Mouse (Mus musculus): ENCODE data around the gene Xpa. TPM values are rescaled to one million over a fixed set of nuclear protein-coding genes. Genes with fewer than 3 reads are reported as not detected.

Gene Xpa
- polyA plus RNA-seq, 1 experiment from 2014 or later = 15.4 TPM

DNA sequence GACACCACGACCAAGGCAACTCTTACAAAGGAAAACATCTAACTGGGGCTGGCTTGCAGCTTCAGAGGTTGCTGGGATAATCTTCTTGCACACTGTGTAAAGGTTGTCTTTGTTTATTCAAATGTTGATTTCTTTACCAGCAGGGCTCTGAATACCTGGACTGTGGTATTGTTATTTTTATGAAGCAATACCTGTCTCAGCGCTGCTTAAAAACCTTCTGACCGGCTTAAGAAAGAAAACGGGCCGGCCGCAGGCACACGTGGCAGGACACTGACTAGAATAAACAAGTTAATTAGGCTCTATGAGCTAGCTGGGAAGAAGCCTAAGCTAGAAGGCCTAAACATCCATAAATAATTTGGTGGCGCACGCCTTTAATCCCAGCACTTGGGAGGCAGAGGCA, 10.2 kb downstream of the Xpa start:
- no peaks in the 10 kb centered on the region for H3K27me3 ChIP-seq (replicated peaks)
- no peak for ATAC-seq (ENCODE audit: insufficient number of reproducible peaks, low FRiP score)
- peaks cover 85% of the 10 kb centered on the region for H3K36me3 ChIP-seq
- H3K4me1 ChIP-seq (replicated peaks) = no peaks in the 10 kb centered on the region
- no peak overlapping the region for H3K9ac ChIP-seq
- H3K27ac ChIP-seq (ENCODE audit: poor library complexity, severe bottlenecking) = no peak overlapping the region
- no peaks in the 10 kb centered on the region for H3K9me3 ChIP-seq (replicated peaks)
- 89% methylated on average over 9 of the region's 9 CpGs for WGBS
- H3K4me2 ChIP-seq = no peak overlapping the region
- H3K4me3 ChIP-seq = no peak overlapping the region

DNA sequence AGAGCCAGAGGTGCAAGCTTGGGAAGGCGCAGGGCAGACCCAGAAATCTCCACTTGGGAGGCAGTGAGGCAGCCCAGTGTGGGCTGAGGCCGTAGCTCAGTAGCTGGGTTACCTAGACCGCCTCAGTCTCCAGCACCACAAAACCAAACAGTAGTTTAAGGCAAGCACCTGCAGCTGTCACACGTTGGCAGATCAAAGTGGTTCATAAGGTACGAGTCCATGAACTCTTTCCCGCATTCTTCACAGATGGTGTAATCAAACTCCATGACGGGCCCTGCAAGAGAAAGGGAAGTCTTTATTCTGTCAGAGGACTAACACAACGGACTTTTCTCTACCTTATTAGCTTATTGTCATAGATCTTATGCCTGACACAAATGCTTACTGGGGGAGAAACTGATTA, 10.7 kb downstream of the Xpa start:
- peaks cover 82% of the 10 kb centered on the region for H3K36me3 ChIP-seq
- WGBS = 70% methylated on average over 8 of the region's 8 CpGs
- H3K9ac ChIP-seq = no peak overlapping the region
- no peaks in the 10 kb centered on the region for H3K4me1 ChIP-seq (replicated peaks)
- no peaks in the 10 kb centered on the region for H3K27me3 ChIP-seq (replicated peaks)
- H3K4me2 ChIP-seq = no peak overlapping the region
- no peak overlapping the region for H3K4me3 ChIP-seq
- no peak for ATAC-seq (ENCODE audit: insufficient number of reproducible peaks, low FRiP score)
- H3K9me3 ChIP-seq (replicated peaks) = no peaks in the 10 kb centered on the region
- no peak overlapping the region for H3K27ac ChIP-seq (ENCODE audit: poor library complexity, severe bottlenecking)

DNA sequence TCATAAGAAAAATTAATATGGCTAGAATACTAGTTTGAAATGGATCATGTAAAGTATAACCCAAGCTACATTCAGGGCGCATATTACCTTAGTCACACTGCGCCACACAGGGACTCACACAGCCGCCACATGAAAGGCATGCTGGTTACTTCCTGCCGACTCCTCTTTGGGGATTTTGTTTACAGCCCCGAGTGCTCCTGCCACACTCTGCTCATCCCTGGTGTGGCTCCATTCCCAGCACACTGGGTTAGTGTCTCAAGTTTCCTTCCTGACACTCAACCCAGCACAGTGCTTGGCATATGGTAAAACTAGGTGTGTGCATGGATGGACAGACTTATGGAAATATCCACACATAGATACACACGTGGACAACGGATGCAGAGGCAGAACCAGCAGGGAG, 13.9 kb downstream of the Xpa start:
- Histone ChIP-seq H3K27ac (ENCODE audit: poor library complexity, severe bottlenecking) (no peak overlapping the region), H3K27me3 (replicated peaks) (no peaks in the 10 kb centered on the region), H3K4me3 (no peak overlapping the region), H3K9me3 (replicated peaks) (no peaks in the 10 kb centered on the region), H3K4me2 (no peak overlapping the region), H3K4me1 (replicated peaks) (no peaks in the 10 kb centered on the region), H3K9ac (no peak overlapping the region), H3K36me3 (peaks cover 75% of the 10 kb centered on the region)
- WGBS = 87% methylated on average over 7 of the region's 7 CpGs
- ATAC-seq (ENCODE audit: insufficient number of reproducible peaks, low FRiP score) = no peak

- Histone ChIP-seq H3K36me3 (peaks cover 76% of the 10 kb centered on the region), H3K4me3 (no peak overlapping the region), H3K4me2 (no peak overlapping the region), H3K4me1 (replicated peaks) (no peaks in the 10 kb centered on the region), H3K9ac (no peak overlapping the region), H3K27me3 (replicated peaks) (no peaks in the 10 kb centered on the region), H3K27ac (ENCODE audit: poor library complexity, severe bottlenecking) (no peak overlapping the region), H3K9me3 (replicated peaks) (no peaks in the 10 kb centered on the region)
- ATAC-seq (ENCODE audit: insufficient number of reproducible peaks, low FRiP score) = no peak
- 81% methylated on average over 6 of the region's 6 CpGs for WGBS
Observed at GRCm38 (mm10) chr4:46181168-46181567, 14.9 kb downstream of the Xpa start.

GRCm38 (mm10) chr4:46177496-46177895, 18.6 kb downstream of the Xpa start:
- no peak for ATAC-seq (ENCODE audit: insufficient number of reproducible peaks, low FRiP score)
- no peak overlapping the region for H3K4me2 ChIP-seq
- H3K36me3 ChIP-seq = peaks cover 76% of the 10 kb centered on the region
- no peak overlapping the region for H3K9ac ChIP-seq
- H3K4me3 ChIP-seq = no peak overlapping the region
- no peaks in the 10 kb centered on the region for H3K27me3 ChIP-seq (replicated peaks)
- WGBS = 84% methylated on average over 7 of the region's 7 CpGs
- no peaks in the 10 kb centered on the region for H3K4me1 ChIP-seq (replicated peaks)
- no peak overlapping the region for H3K27ac ChIP-seq (ENCODE audit: poor library complexity, severe bottlenecking)
- H3K9me3 ChIP-seq (replicated peaks) = no peaks in the 10 kb centered on the region

- Histone ChIP-seq H3K9me3 (replicated peaks) (no peaks in the 10 kb centered on the region), H3K9ac (no peak overlapping the region), H3K27ac (ENCODE audit: poor library complexity, severe bottlenecking) (no peak overlapping the region), H3K4me3 (no peak overlapping the region), H3K27me3 (replicated peaks) (no peaks in the 10 kb centered on the region), H3K4me1 (replicated peaks) (no peaks in the 10 kb centered on the region), H3K4me2 (no peak overlapping the region), H3K36me3 (peaks cover 75% of the 10 kb centered on the region)
- ATAC-seq (ENCODE audit: insufficient number of reproducible peaks, low FRiP score) = no peak
- WGBS = 63% methylated on average over 5 of the region's 5 CpGs
Observed at GRCm38 (mm10) chr4:46177018-46177417, 19.1 kb downstream of the Xpa start.

DNA sequence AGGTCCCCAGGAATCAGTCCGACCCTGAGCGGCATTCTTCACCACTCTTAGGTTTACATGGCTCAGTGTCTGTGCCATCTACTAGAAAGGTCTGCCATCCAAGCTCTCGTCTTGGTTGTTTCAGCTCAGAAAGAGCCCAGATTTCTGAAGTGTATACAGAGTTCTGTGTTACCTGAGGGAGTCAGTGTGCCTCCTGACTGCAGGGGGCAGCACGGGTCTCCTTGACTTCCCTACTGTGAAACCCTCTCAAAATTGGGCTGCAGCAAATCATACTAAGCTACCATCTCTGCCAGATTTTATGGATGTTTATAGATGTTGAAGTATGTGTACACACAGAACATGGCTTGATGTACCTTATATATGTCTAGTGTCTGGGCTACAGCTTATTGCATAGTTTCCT, 19.8 kb downstream of the Xpa start:
- no peaks in the 10 kb centered on the region for H3K9me3 ChIP-seq (replicated peaks)
- 70% methylated on average over 4 of the region's 4 CpGs for WGBS

GRCm38 (mm10) chr4:46171761-46172160, 24.4 kb downstream of the Xpa start:
- Histone ChIP-seq H3K9me3 (replicated peaks) (no peaks in the 10 kb centered on the region), H3K9ac (no peak overlapping the region), H3K27ac (ENCODE audit: poor library complexity, severe bottlenecking) (no peak overlapping the region), H3K4me2 (no peak overlapping the region), H3K36me3 (peaks cover 90% of the 10 kb centered on the region), H3K27me3 (replicated peaks) (no peaks in the 10 kb centered on the region), H3K4me3 (no peak overlapping the region), H3K4me1 (replicated peaks) (no peaks in the 10 kb centered on the region)
- 66% methylated on average over 7 of the region's 7 CpGs for WGBS
- ATAC-seq (ENCODE audit: insufficient number of reproducible peaks, low FRiP score) = no peak

More for the DNA sequence above, 19.8 kb downstream of the Xpa start:
- Histone ChIP-seq H3K4me1 (replicated peaks) (no peaks in the 10 kb centered on the region), H3K27me3 (replicated peaks) (no peaks in the 10 kb centered on the region), H3K4me2 (no peak overlapping the region), H3K36me3 (peaks cover 75% of the 10 kb centered on the region), H3K27ac (ENCODE audit: poor library complexity, severe bottlenecking) (no peak overlapping the region), H3K9ac (no peak overlapping the region), H3K4me3 (no peak overlapping the region)
- no peak for ATAC-seq (ENCODE audit: insufficient number of reproducible peaks, low FRiP score)

DNA sequence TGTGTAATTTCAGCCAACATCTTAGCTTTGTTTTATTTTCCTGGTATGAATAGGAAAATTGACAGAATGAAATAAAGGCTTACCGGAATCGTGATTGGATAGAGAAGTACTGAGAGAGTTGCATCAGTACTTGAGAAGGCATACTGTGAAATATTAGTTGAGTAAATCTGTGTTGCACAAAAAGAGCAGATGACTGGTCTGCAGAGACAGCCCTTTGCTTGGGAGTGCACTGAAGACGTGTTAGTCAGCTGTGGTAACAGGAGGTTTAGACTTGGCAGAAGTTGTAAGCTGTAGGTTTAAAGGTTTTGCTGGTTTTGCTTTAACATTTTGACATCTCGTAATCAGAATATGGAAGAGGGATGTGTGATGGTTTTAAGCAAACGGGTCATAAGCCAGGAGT, 30.3 kb downstream of the Xpa start:
- peaks cover 89% of the 10 kb centered on the region for H3K36me3 ChIP-seq
- H3K27ac ChIP-seq (ENCODE audit: poor library complexity, severe bottlenecking) = no peak overlapping the region
- no peak for ATAC-seq (ENCODE audit: insufficient number of reproducible peaks, low FRiP score)
- no peak overlapping the region for H3K9ac ChIP-seq
- no peaks in the 10 kb centered on the region for H3K4me1 ChIP-seq (replicated peaks)
- 91% methylated on average over 5 of the region's 5 CpGs for WGBS
- H3K4me3 ChIP-seq = no peak overlapping the region
- no peaks in the 10 kb centered on the region for H3K9me3 ChIP-seq (replicated peaks)
- H3K4me2 ChIP-seq = no peak overlapping the region
- H3K27me3 ChIP-seq (replicated peaks) = no peaks in the 10 kb centered on the region

DNA sequence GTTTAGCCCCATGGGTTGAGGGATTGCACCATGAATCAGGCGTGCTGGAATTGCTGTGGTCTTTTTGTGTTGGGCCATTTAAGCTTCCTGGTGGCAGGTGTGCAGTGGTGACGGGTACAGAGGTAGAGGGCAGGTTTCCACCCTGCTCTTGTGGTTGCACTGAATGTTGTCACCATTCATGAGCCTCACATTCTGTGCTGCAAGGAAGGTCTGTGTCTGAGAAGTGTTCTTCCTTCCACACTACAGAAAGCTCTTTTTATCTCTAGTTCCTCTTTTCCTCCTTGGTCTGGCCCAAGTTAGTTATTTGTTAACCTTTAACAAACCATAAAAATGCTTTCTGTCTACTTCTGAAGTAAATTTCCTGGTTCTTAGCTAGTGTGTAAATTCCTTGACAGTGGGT, 32.1 kb downstream of the Xpa start:
- peaks cover 81% of the 10 kb centered on the region for H3K36me3 ChIP-seq
- no peak overlapping the region for H3K4me3 ChIP-seq

DNA sequence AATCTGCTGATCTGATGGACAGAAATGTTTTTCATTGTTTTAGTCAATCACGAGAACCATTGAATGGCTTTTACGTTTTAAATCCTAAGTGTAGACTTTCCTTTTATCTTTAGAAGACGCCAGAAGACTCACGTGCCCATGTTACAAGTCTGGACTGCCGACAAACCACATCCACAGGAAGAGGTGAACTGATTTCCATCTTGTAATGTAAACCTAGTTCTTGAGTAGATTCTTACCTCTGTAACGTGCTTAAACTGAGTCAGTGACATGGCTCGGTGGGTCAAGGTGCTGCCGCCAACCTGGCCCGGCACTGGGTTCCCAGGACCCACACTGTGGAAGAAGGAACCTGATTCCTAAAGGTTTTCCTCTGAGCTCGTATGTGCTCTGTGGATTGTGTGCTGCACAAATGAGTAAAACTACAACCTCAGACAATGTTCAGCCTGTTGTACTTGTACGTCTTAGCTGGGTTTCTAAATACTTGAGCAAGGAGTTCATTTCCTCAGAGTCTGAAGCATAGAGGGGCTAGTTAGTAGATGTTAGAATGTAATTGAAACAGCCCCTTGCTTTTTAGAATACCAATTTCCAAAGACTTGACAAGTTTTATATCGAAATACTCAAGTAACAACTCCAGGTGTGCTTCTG, 44.1 kb downstream of the Xpa start:
- peaks cover 73% of the 10 kb centered on the region for H3K36me3 ChIP-seq
- H3K4me2 ChIP-seq = no peak overlapping the region
- H3K4me3 ChIP-seq = no peak overlapping the region
- no peak for ATAC-seq (ENCODE audit: insufficient number of reproducible peaks, low FRiP score)
- no peaks in the 10 kb centered on the region for H3K4me1 ChIP-seq (replicated peaks)
- no peak overlapping the region for H3K9ac ChIP-seq
- no peak overlapping the region for H3K27ac ChIP-seq (ENCODE audit: poor library complexity, severe bottlenecking)
- no peaks in the 10 kb centered on the region for H3K27me3 ChIP-seq (replicated peaks)
- no peaks in the 10 kb centered on the region for H3K9me3 ChIP-seq (replicated peaks)
- 89% methylated on average over 12 of the region's 12 CpGs for WGBS

More for the DNA sequence above, 32.1 kb downstream of the Xpa start:
- Histone ChIP-seq H3K27ac (ENCODE audit: poor library complexity, severe bottlenecking) (no peak overlapping the region), H3K4me2 (no peak overlapping the region), H3K9ac (no peak overlapping the region), H3K4me1 (replicated peaks) (no peaks in the 10 kb centered on the region), H3K9me3 (replicated peaks) (no peaks in the 10 kb centered on the region), H3K27me3 (replicated peaks) (no peaks in the 10 kb centered on the region)
- no peak for ATAC-seq (ENCODE audit: insufficient number of reproducible peaks, low FRiP score)
- 86% methylated on average over 2 of the region's 2 CpGs for WGBS

- H3K27me3 ChIP-seq (replicated peaks) = no peaks in the 10 kb centered on the region
- no peak overlapping the region for H3K27ac ChIP-seq (ENCODE audit: poor library complexity, severe bottlenecking)
- no peaks in the 10 kb centered on the region for H3K9me3 ChIP-seq (replicated peaks)
- H3K36me3 ChIP-seq = peaks cover 41% of the 10 kb centered on the region
- no peak for ATAC-seq (ENCODE audit: insufficient number of reproducible peaks, low FRiP score)
- no peak overlapping the region for H3K4me2 ChIP-seq
- no peaks in the 10 kb centered on the region for H3K4me1 ChIP-seq (replicated peaks)
- no peak overlapping the region for H3K9ac ChIP-seq
- WGBS = 88% methylated on average over 1 of the region's 1 CpGs
- H3K4me3 ChIP-seq = no peak overlapping the region
Observed at GRCm38 (mm10) chr4:46146881-46147280, 49.2 kb downstream of the Xpa start.

Measured in heart, embryonic 12.5 days (tissue).